Mouse (Mus musculus) heart, postnatal 14 days (tissue): Measurements from ENCODE around the gene Erg28. TPM values are rescaled to one million over a fixed set of nuclear protein-coding genes. Genes with fewer than 3 reads are reported as not detected.

Source experiments
- DNase-seq, 2 experiments: peaks; one replicate each; pipeline ENCODE4 v3.0.0; 2021 to 2022
- intact Hi-C: fragments of 180-260 bp; cut with DNase I; formaldehyde crosslinking; loops from one replicate; pipeline ENCODE4 v1.15.1; 2025
- total RNA-seq, 2 experiments: library from RNA; stranded (reverse); gene quantifications; 2 replicates each; pipeline ENCODE4 v1.2.3; 2021

The Erg28 gene
- total RNA-seq, 2 experiments from 2014 or later: 6.2 to 7.3 TPM

GRCm38 (mm10) chr12:85825361-85825760 lies 1.0 kb upstream of the Erg28 start:
- DNase-seq: no peak
- intact Hi-C loops: no loop called here

GRCm38 (mm10) chr12:85822051-85822450 lies 2.3 kb downstream of the Erg28 start:
- no peak for DNase-seq
- intact Hi-C loops: no loop called here

DNA sequence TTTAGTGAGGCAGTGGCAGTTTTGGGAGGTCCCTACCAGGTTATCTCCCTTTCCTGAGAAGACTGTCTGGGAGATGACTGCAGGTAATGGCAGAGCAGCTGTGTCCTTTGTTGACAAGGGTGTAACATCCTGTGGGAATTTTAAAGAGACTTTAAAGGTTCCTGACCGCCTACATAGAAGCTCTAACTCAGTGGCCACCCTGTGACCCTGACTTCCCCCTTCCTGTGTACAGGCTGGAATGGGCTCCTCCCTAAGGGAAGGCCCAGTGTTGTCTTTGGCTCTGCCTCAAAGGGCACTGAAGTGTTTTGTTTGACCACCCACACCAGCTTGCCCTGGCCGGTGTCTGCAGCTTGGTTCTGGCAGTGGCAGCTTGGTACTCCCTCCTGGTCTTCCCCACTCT lies 10.8 kb downstream of the Erg28 start:
- peak; percentile 46 to 58 for DNase-seq
- intact Hi-C loops: no loop called here

DNA sequence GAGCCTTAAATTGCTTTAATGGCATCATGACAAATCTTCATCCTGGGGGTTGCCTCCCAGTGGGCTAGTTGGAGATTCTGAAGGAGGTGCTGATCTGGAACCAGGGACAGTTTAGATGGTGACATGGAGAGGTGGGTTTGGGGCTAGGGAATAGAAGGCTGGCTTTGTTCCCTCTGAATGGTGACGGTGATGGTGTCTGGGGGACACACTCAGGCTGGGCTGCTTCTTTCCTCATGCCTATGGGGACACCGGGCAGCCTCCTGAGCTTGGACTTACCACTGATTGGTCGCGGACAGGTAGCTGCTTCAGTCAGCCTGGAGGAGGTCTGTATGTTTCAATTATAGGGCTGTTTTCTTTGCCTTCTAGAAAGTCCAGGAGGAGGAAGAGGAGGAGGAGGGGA lies 12.7 kb downstream of the Erg28 start:
- intact Hi-C loops: no loop called here
- DNase-seq: no peak

DNA sequence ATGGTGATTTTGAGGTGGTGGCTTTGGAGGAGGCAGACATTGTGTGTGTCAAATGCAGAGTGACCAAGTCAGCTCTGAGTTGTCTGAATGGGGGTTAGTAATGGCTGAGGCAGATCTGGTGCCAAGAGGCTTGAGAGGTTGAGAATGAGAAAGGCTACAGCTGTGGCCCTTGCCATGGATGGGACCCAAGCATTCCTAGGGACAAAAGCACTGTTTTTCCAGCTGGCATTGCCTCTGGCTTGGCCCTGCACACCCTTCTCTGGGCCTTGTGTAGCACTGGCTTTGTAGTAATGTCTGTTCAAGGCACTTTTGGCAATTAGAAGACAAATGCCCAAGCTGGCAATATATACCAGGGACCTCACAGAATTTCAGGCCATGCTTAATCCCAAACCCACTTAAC lies 13.4 kb downstream of the Erg28 start:
- no peak for DNase-seq
- intact Hi-C loops: no loop called here

- intact Hi-C loops: no loop called here
- DNase-seq: no peak
These were observed 14.6 kb downstream of the Erg28 start for GRCm38 (mm10) chr12:85809726-85810125.

DNA sequence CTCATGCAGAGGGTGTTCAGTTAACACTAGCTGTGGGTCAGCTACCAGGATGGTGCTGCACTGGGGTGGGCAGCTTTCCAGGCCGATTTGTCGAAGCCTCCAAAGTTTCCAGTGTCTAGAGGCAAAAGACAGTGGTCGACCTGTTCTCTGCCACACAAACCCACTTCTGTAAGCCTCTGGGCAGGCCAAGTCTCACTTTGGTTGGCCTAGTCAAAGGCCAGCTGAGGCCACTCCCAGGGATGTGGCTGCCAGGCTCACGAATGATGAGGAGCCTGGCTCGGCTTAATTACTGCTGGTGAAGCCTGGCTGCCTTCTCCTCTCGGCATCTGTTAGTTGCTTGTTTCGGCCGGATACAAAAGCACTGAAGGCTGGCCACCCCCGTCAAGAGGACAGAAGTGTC lies 24.3 kb downstream of the Erg28 start:
- DNase-seq: peak in 1 of 2 experiments; percentile 18
- intact Hi-C loops: no loop called here

- intact Hi-C loops: no loop called here
- DNase-seq: no peak
These were observed 28.8 kb downstream of the Erg28 start for GRCm38 (mm10) chr12:85795551-85795950.

DNA sequence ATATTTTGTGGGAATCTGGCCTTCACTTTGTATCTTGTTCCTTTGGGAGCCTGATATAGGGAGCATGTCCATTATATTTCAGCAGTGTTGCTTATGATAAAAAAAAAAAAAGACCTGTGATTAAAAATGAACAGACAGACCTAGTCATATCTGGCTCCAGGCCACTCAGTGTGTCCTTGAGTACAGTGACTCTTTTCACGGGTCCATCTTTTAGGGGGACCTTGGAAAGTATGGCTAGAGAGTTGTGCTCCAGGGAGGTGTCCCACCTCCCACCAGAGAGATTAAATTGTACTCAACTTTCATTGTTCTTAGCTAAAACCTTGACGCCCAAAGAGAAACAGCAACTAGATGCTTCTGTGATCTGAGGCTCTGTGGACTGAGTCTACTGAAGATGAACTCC lies 30.3 kb downstream of the Erg28 start:
- intact Hi-C loops: no loop called here
- DNase-seq: no peak

- intact Hi-C loops: no loop called here
- DNase-seq: peak; percentile 49 to 55
These were observed 31.5 kb downstream of the Erg28 start for GRCm38 (mm10) chr12:85792821-85793346.

- intact Hi-C loops: no loop called here
- no peak for DNase-seq
These were observed 32.2 kb downstream of the Erg28 start for GRCm38 (mm10) chr12:85792158-85792557.

- peak; percentile 29 to 31 for DNase-seq
- intact Hi-C loops: loop anchor here (5.0 kb wide), 1 partner anchor 32 kb away; no protein-coding TSS in a partner anchor
These were observed 39.2 kb downstream of the Erg28 start for GRCm38 (mm10) chr12:85784916-85785815.

GRCm38 (mm10) chr12:85781606-85782005 lies 42.7 kb downstream of the Erg28 start:
- DNase-seq: no peak
- intact Hi-C loops: loop anchor here (5.0 kb wide), 1 partner anchor 36 kb away; no protein-coding TSS in a partner anchor

- DNase-seq: no peak
- intact Hi-C loops: loop anchor here (5.0 kb wide), 1 partner anchor 38 kb away; no protein-coding TSS in a partner anchor
These were observed 44.6 kb downstream of the Erg28 start for GRCm38 (mm10) chr12:85779707-85780106.

DNA sequence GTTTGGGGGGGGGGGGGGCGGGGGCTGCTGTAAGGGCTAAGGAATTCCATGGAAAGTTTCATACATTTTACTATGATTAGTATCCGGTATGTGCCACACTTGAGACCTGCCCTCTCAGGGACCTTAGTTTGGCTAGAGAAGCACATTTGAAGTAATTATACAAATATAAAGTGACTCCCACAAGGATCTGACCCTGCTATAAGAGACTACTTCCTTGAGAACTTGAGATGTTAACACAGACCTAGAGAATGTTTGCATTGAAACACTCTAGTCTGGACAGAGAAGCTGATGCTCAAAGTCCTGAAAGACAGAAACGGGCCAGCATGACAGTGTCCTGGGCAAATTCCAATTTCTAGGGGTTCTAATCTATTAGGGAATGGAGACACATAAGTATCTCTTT lies 45.4 kb downstream of the Erg28 start:
- DNase-seq: no peak
- intact Hi-C loops: no loop called here

DNA sequence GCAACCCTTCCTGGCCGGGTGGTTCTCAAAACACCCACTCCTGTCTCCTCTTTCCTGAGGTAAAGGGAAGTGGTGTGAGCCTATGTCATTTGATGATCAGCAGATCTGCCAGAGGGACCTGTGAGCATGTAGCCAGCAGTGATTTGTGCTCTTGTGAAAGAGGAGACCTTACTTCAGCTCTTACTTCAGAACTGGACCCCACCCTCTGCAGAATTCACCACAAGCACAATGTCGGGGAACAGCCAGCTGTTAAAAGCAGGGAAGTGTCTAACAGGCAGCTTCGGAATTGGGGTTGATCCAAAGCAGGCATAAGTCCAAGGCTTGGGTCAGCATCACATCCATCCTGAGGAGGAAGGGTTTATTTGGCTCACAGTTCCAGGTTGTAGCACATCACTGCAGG lies 53.0 kb downstream of the Erg28 start:
- peak; percentile 49 to 63 for DNase-seq
- intact Hi-C loops: no loop called here

GRCm38 (mm10) chr12:85767750-85768149 lies 56.6 kb downstream of the Erg28 start:
- intact Hi-C loops: no loop called here
- DNase-seq: peak in 1 of 2 experiments; percentile 19

DNA sequence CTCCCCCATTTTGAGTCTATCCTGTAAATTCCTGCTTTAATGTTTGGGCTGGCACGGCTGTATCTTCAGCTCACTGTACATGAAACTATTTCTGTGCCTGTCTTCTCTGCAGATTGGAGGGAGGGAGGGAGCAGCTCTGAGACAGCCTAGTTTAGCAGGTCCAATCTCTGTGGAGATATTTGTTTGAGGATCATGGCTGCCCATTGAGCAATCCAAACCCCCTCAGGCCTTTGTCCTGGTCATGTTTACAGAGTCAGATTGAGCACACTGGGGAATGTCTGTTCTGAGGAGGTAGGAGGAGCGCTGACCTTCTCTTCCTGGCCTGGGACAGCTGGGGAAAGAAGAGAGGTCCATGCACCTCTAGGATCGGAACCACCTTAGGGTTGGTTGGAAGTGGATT lies 58.1 kb downstream of the Erg28 start:
- intact Hi-C loops: no loop called here
- no peak for DNase-seq
